Mouse (Mus musculus): Measurements from ENCODE around the gene Csmd2.

Csmd2 gene

DNA sequence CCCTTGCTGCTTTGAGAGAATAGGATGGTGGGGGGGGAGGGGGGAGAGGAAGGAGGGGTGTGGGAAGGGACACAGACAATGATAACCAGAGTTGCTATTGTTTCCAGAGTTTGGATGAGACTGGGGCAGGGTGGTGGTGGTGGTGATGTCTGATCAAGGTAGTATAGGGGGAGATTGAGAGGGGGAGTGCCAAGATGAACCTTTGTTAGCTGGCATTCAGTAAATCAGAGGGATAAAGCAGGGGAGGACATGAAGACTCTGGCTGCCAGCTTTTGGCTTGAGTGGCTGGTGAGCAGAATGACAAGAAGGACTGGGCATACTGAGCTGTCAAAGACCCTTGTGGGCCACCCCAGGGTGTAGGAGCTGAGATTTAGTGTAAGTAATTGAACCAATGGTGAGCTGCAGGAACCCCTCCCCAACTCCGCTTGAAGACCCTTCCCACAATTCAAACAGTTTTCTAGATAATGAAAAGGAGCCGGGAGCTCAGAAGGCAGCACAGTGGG is 254.2 kb downstream of the Csmd2 start:
- no peak for DNase-seq (ENCODE audit: low read depth, low spot score)

GRCm38 (mm10) chr4:128245201-128245600 is 257.5 kb downstream of the Csmd2 start:
- DNase-seq (ENCODE audit: low read depth, low spot score), result no peak

GRCm38 (mm10) chr4:128248676-128249075 is 261.0 kb downstream of the Csmd2 start:
- no peak for DNase-seq (ENCODE audit: low read depth, low spot score)

- DNase-seq (ENCODE audit: low read depth, low spot score), result no peak
These were observed 271.6 kb downstream of the Csmd2 start for GRCm38 (mm10) chr4:128259211-128259610.

DNA sequence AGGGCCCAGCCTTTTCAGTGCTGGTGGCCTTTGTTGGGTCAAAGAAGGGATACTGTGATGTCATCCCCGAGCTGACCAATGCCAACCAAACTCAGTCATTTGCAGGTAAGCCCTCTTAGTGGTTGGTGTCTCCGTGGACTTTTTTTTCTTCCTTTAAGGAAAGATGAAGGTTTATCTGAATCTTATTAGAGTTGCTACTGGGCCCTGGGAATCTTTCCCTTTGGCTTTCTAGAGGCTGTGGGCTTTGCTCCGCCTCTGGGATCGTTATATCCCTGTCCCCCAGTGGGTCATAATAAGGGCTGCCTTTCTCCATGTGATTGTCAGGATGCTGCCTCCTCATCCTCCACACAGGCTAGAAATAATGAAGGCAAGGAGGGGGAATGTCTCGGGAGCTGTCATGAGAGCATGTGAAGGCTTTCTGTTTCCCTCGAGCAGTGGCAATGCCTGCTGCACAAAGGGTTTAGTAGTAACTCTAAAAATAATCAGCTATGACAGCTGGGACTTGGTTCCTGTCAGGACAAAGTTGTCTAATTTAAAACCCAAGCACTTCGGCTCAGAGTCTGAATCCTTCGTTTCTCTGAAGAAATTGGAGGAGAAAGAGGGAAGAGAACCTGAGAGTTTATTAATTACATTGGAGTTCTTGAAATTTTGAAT is 273.4 kb downstream of the Csmd2 start, which contains the start of gene Hmgb4:
TSS of gene Hmgb4 (minus strand) at position 51 of the 654 bp plus-strand sequence.
- DNase-seq (ENCODE audit: low read depth, low spot score), result no peak

DNA sequence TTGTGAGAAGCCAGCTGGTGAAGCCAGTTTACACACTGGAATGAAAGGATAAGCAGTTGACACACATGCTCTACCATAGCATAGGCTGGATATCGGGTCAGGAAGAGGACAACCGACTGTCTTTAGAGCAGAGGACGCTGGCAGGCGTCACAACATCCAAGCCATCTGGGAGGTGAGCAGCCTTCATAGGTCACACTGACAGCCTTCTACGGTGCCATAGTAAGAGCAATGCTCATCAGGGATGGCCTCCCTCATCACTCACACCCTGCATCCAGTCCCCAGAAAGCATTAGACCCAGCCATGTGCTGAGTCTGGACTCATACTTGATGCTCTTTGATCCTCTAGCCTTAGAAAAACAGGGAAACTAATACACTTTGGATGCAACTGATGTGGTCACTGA is 276.8 kb downstream of the Csmd2 start:
- DNase-seq (ENCODE audit: low read depth, low spot score), result no peak

DNA sequence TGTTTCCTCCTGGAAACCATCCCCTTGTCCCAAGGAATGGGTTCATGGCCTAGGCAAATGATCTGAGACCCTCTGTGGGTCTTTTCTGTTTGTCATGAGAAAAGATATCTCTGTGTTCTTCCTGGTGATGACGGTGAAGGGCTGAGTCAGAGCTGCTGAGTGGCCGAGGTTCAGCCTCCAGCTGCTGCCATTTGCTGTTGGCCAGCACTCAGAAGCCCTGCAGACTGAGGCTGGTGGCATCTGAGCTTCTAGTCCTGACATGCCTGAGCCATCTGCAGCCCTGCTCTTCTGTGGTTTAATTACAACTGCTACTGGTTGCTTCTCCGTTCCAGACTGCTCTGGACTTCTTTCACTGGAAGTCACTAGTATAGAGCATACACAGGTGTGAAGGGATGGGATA is 277.7 kb downstream of the Csmd2 start:
- no peak for DNase-seq (ENCODE audit: low read depth, low spot score)

DNA sequence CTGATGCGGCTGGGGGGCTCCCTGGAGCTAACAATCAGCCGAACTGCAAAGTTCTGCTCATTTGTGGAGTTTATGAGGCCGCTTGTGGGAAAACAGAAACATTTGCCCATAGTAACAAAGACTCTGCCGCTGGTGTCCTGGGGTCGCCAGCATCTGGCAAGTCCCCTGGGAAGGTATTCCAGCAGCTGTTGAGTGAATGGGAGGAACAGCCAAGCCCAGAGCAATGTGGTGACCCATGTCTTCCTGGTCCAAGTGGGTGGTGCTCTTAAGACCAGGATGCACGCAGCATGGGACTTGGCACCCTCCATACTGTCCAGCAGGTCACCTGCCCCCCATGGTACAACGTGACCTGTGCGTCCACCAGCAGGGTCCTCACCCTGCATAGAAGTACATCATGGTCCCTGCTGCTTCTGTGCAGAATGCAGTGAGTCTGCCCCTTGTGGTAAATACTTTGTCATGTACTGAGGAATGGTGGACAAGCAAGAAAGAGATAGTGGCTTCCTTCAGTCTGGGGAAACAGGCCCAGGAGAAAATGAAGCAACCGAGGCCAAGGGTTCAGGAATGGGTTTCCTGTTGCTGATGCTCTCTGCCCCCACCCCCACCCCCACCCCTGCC is 281.7 kb downstream of the Csmd2 start:
- DNase-seq (ENCODE audit: low read depth, low spot score), result no peak

DNA sequence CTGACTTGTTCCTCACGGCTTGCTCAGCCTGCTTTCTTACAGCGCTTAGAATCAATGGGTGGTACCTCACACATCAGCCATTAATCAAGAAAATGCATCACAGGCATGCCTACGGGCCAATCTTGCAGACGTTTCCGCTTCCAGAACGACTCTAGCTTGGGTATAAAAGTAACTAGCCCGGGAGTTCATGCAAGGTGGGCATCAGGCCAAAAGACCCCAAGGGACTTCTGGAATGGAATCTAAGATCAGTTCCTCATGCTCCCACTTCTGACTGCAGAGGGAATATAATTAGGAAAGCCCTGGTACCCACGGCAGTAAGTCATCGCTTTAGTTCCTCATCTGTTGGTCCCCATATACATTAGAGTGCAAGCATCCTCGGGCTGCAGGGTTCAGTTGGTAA is 282.5 kb downstream of the Csmd2 start:
- no peak for DNase-seq (ENCODE audit: low read depth, low spot score)

DNA sequence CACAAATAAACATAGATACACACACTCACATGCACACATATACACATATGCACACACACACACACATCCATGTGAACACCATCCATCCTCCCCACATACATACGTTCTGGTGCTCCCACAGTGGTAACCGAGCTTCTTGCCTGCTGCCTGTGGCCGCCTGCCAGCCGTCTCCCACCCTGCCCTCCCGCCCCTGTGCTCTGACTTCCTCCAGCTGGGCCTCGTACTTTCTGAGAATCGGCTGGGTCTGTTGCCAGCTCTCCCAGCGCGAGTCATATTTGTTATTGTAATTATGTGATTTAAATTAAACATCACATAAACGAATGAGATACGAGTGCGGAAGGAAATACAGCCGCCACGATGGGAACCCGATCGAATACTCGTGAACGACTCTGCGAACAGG is 283.3 kb downstream of the Csmd2 start:
- DNase-seq (ENCODE audit: low read depth, low spot score), result no peak

- no peak for DNase-seq (ENCODE audit: low read depth, low spot score)
These were observed 284.8 kb downstream of the Csmd2 start for GRCm38 (mm10) chr4:128272501-128272900.

DNA sequence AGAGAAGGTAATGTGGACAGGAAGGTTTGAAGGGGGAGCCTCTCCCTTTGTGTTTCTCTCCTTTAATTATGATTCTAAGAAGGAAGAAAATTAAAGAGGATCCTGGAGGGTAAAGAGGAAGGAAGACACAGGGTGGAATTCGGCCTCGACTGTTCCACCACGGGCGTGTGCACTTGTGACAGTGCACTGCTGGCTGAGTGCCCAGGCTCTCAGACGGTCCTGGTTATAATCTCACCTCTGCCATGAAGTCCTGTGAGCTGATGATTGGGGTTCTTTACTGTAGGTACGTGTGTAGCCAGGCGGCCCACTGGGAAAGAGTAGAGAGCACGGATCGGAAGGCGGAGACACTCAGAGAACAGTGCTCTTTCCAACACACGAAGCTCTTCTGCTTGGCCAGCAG is 285.5 kb downstream of the Csmd2 start:
- no peak for DNase-seq (ENCODE audit: low read depth, low spot score)

GRCm38 (mm10) chr4:128275116-128275515 is 287.5 kb downstream of the Csmd2 start:
- DNase-seq (ENCODE audit: low read depth, low spot score), result no peak

DNA sequence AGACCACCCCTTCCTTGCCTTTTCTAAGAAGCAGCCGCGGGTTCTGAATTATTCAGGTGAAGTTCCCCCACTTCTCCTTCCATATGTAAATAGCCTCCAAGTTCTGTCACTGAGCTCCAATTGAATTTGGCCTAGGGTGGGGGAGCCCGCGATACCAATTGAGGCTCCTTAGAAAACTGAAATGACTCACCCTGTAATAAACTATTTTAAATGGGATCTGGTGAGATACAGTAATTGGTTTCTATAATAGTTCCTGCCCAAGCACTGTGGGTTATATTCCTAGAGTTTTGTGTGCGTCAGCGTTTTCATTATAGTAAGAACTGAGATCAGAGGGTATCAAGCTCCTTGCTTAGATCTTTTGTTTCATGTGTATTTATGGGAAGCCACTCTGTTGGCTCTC is 287.9 kb downstream of the Csmd2 start:
- no peak for DNase-seq (ENCODE audit: low read depth, low spot score)

DNA sequence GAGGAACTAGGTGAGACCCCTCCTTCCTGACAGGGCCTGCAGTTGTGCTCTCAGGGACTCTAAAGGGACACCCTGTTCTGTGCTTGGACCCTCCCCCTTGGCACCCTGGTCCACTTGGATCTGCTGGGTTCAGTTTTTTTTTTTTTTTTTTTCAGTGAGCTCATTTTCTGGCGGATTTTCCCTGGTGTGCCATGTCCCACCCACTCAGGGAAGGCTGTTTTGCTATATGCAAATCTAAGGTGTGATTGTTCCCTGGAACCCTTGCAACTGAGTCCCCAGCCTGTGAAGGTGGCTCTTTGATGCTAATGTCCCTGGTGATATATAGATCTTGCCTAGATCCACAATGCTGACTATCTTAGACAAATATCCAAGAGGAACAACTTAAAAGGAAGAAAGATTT is 297.4 kb downstream of the Csmd2 start:
- no peak for DNase-seq (ENCODE audit: low read depth, low spot score)

DNA sequence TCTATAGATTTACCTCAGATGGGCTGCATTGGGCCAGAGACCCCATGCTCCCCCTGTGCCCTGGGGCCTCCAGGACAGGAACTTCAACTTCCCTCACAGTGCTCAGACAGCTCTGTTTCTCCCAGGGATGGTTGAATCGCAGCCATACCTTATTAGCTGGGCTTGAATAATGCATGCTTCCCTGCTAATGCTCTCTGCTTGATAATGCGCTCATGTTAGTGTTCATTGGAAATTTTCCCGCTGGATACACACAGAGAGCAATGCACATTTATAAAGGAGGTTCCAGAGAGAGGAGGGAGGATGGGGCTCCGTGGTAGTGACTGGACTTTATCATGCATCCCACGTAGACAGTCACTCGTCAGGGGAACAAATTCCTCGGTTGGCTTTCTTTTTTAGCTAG is 300.4 kb downstream of the Csmd2 start:
- no peak for DNase-seq (ENCODE audit: low read depth, low spot score)

DNA sequence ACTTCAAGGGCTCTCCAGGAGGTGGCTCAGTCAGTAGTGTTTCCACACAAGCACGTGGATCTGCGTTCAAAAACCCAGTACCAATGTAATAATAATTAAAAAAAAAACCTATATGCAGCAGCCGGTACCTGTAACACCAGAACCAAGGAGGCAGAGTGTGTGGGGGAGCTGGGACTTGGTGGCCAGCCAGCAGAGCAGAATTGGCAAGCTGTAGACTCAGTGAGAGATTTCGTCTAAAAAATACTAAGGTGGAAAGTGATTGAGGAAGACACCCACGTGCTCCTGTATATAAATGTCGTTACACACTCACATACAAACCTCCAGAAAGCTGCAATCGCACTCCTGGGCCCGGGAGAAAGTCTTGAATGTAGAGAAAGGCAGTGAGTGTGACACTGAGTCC is 316.4 kb downstream of the Csmd2 start:
- no peak for DNase-seq (ENCODE audit: low read depth, low spot score)

GRCm38 (mm10) chr4:128306011-128306410 is 318.4 kb downstream of the Csmd2 start:
- no peak for DNase-seq (ENCODE audit: low read depth, low spot score)

DNA sequence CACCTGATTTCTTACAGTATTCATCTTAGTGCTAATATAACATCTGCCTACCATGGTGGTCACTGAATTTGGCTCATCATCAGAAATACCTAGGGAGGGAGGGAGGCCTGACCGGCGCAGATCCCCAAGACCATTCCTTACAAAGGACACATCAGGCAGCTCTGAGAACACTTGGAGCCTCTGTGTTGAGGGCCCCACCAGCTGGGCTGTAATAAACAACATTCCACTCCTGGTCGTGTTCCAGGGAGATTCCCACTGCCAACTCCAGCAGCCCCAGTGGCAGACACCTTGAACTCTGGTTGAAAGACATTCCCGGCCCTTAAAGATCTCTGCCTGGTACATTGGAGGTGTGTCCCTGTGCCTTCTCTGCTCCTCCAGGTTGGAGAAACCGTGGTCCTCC is 327.7 kb downstream of the Csmd2 start:
- no peak for DNase-seq (ENCODE audit: low read depth, low spot score)

- DNase-seq (ENCODE audit: low read depth, low spot score), result no peak
These were observed 330.3 kb downstream of the Csmd2 start for GRCm38 (mm10) chr4:128317951-128318350.

GRCm38 (mm10) chr4:128325511-128325910 is 337.9 kb downstream of the Csmd2 start:
- no peak for DNase-seq (ENCODE audit: low read depth, low spot score)

GRCm38 (mm10) chr4:128326755-128327154 is 339.1 kb downstream of the Csmd2 start:
- no peak for DNase-seq (ENCODE audit: low read depth, low spot score)

DNA sequence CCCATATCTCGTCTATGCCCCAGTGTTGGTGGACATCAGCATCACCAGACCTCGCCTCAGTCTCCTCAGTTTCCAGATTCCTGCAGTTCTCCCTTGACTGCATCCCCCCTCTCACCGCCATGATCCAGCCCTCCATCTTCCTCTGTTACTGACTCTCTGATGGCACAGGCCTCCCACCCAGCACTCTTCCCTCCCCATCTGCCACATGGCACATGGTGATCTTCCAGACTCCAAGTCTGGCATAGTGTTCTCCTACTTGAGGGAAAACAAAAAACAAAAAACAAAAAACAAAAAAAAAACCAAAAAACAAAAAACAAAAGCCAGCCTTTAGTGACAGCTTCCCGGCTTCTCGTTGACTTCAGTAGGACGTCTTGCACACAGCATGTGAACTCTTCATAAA is 339.8 kb downstream of the Csmd2 start:
- DNase-seq (ENCODE audit: low read depth, low spot score), result no peak
